Mouse (Mus musculus): ENCODE data around the gene Kcnmb4. TPM values are rescaled to one million over a fixed set of nuclear protein-coding genes. Genes with fewer than 3 reads are reported as not detected.
A peak's percentile ranks its signal among the peaks of the same experiment; 100 is the strongest.

Gene Kcnmb4
- polyA plus RNA-seq, 1 experiment from 2014 or later, result 2.8 TPM

DNA sequence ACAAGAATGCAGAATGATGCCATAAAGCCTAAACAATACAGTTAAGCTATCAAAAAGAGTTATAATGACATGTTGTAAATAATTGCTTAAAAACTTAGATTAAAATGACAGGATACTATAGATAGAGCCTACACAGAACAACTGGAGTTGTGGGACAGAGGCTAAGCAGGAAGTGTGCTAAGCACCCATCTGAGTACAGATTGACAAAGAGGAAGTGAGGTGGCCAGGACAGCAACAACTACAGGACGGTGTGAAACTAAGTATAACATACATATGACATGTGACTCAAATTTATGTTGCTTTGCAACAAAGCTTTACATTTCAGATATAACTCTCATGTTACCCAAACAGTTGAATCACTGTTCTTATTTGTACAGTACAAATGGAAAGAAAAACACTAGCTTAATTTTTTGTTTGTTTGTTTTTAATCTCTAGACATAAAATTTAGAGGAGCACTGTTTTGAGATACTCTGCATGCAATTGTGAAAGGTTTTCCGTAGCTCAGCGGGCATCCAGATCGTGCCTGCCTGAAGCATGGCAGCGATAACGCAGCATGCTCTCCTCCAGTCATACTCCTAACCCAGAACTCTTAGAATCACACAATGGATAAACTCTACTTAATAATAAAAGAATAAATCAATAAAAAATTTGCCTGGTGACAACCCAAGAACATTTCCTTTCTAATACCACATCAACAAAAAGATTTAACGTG is 31.8 kb upstream of the Kcnmb4 start:
- 81% methylated on average over 7 of the region's 7 CpGs for WGBS
- Histone ChIP-seq H3K4me2 (replicated peaks; ENCODE audit: low read depth, low read length) (no peak overlapping the region), H3K27me3 (replicated peaks; ENCODE audit: insufficient read depth, low read length) (no peaks in the 10 kb centered on the region), H3K4me1 (ENCODE audit: insufficient read depth, low read depth, low read length) (no peaks in the 10 kb centered on the region), H3K9me3 (ENCODE audit: low read length) (no peaks in the 10 kb centered on the region), H3K27ac (ENCODE audit: low read length) (no peak overlapping the region), H3K9ac (replicated peaks; ENCODE audit: low read depth) (no peak overlapping the region), H3K36me3 (ENCODE audit: insufficient read depth, low read length) (no peaks in the 10 kb centered on the region), H3K4me3 (ENCODE audit: low read depth, low read length) (no peak overlapping the region)
- ATAC-seq (no peak), DNase-seq (ENCODE audit: low spot score) (peak; percentile 29)
- TF ChIP-seq EP300 (IDR thresholded peaks at IDR 0.05) (no peak), CTCF (IDR thresholded peaks at IDR 0.05) (no peak)

- TF ChIP-seq EP300 (IDR thresholded peaks at IDR 0.05) (no peak), CTCF (IDR thresholded peaks at IDR 0.05) (no peak)
- Histone ChIP-seq H3K4me1 (ENCODE audit: insufficient read depth, low read depth, low read length) (no peaks in the 10 kb centered on the region), H3K9me3 (ENCODE audit: low read length) (no peaks in the 10 kb centered on the region), H3K4me3 (ENCODE audit: low read depth, low read length) (no peak overlapping the region), H3K27ac (ENCODE audit: low read length) (no peak overlapping the region), H3K9ac (replicated peaks; ENCODE audit: low read depth) (no peak overlapping the region), H3K36me3 (ENCODE audit: insufficient read depth, low read length) (peaks cover 7% of the 10 kb centered on the region; the same call in 1 of the 2 replicates), H3K4me2 (replicated peaks; ENCODE audit: low read depth, low read length) (no peak overlapping the region), H3K27me3 (replicated peaks; ENCODE audit: insufficient read depth, low read length) (no peaks in the 10 kb centered on the region)
- DNase-seq (ENCODE audit: low spot score) (no peak), ATAC-seq (no peak)
- 77% methylated on average over 3 of the region's 3 CpGs for WGBS
Measured at GRCm38 (mm10) chr10:116492768-116493167, 19.1 kb upstream of the Kcnmb4 start.

GRCm38 (mm10) chr10:116486895-116487747 is 13.4 kb upstream of the Kcnmb4 start:
- Histone ChIP-seq H3K4me3 (ENCODE audit: low read depth, low read length) (no peak overlapping the region), H3K9ac (replicated peaks; ENCODE audit: low read depth) (no peak overlapping the region), H3K4me2 (replicated peaks; ENCODE audit: low read depth, low read length) (no peak overlapping the region), H3K4me1 (ENCODE audit: insufficient read depth, low read depth, low read length) (no peaks in the 10 kb centered on the region), H3K27ac (ENCODE audit: low read length) (no peak overlapping the region), H3K36me3 (ENCODE audit: insufficient read depth, low read length) (peaks cover 12% of the 10 kb centered on the region; the same call in 1 of the 2 replicates), H3K9me3 (ENCODE audit: low read length) (no peaks in the 10 kb centered on the region), H3K27me3 (replicated peaks; ENCODE audit: insufficient read depth, low read length) (no peaks in the 10 kb centered on the region)
- no peak for DNase-seq (ENCODE audit: low spot score)
- WGBS, result 70% methylated on average over 10 of the region's 10 CpGs
- ATAC-seq, result no peak
- TF ChIP-seq EP300 (IDR thresholded peaks at IDR 0.05) (no peak), CTCF (IDR thresholded peaks at IDR 0.05) (no peak)

- H3K4me2 ChIP-seq (replicated peaks; ENCODE audit: low read depth, low read length), result no peak overlapping the region
- no peak for ATAC-seq
- H3K27me3 ChIP-seq (replicated peaks; ENCODE audit: insufficient read depth, low read length), result no peaks in the 10 kb centered on the region
- DNase-seq (ENCODE audit: low spot score), result no peak
- TF ChIP-seq CTCF (IDR thresholded peaks at IDR 0.05) (no peak), EP300 (IDR thresholded peaks at IDR 0.05) (no peak)
- WGBS, result 86% methylated on average over 12 of the region's 12 CpGs
- peaks cover 12% of the 10 kb centered on the region; the same call in 1 of the 2 replicates for H3K36me3 ChIP-seq (ENCODE audit: insufficient read depth, low read length)
- H3K9me3 ChIP-seq (ENCODE audit: low read length), result no peaks in the 10 kb centered on the region
- H3K4me3 ChIP-seq (ENCODE audit: low read depth, low read length), result no peak overlapping the region
- H3K27ac ChIP-seq (ENCODE audit: low read length), result no peak overlapping the region
- H3K4me1 ChIP-seq (ENCODE audit: insufficient read depth, low read depth, low read length), result no peaks in the 10 kb centered on the region
- H3K9ac ChIP-seq (replicated peaks; ENCODE audit: low read depth), result no peak overlapping the region
Measured at GRCm38 (mm10) chr10:116481917-116482316, 8.2 kb upstream of the Kcnmb4 start.

- H3K4me3 ChIP-seq (ENCODE audit: low read depth, low read length), result no peak overlapping the region
- H3K27me3 ChIP-seq (replicated peaks; ENCODE audit: insufficient read depth, low read length), result no peaks in the 10 kb centered on the region
- peak; percentile 28 for TF ChIP-seq CTCF (IDR thresholded peaks at IDR 0.05)
- TF ChIP-seq EP300 (IDR thresholded peaks at IDR 0.05), result no peak
- no peak overlapping the region for H3K4me2 ChIP-seq (replicated peaks; ENCODE audit: low read depth, low read length)
- H3K9ac ChIP-seq (replicated peaks; ENCODE audit: low read depth), result no peak overlapping the region
- no peaks in the 10 kb centered on the region for H3K4me1 ChIP-seq (ENCODE audit: insufficient read depth, low read depth, low read length)
- no peak overlapping the region for H3K27ac ChIP-seq (ENCODE audit: low read length)
- H3K36me3 ChIP-seq (ENCODE audit: insufficient read depth, low read length), result peaks cover 12% of the 10 kb centered on the region; the same call in 1 of the 2 replicates
- DNase-seq (ENCODE audit: low spot score), result no peak
- 80% methylated on average over 5 of the region's 5 CpGs for WGBS
- no peak for ATAC-seq
- H3K9me3 ChIP-seq (ENCODE audit: low read length), result no peaks in the 10 kb centered on the region
Measured at GRCm38 (mm10) chr10:116480988-116481387, 7.3 kb upstream of the Kcnmb4 start.

DNA sequence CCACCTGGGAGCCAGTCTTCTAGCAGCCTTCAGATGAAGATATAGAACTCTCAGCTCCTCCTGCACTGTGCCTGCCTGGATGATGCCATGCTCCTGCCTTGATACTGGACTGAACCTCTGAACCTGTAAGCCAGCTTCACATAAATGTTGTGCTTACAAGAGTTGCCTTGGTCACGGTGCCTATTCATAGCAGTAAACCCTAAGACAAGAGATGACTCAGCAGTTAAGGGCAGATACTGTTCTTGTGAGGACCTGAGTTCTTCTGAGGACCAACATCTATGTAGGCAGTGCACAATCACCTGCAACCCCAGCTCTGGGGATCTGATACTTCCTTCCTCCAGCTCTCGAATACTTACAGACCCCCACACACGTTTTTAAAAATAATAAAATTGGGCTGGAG is 2.9 kb upstream of the Kcnmb4 start:
- ATAC-seq (no peak), DNase-seq (ENCODE audit: low spot score) (no peak)
- no peak overlapping the region for H3K9ac ChIP-seq (replicated peaks; ENCODE audit: low read depth)
- peaks cover 10% of the 10 kb centered on the region; the same call in 1 of the 2 replicates for H3K4me1 ChIP-seq (ENCODE audit: insufficient read depth, low read depth, low read length)
- H3K4me3 ChIP-seq (ENCODE audit: low read depth, low read length), result no peak overlapping the region
- H3K27me3 ChIP-seq (replicated peaks; ENCODE audit: insufficient read depth, low read length), result no peaks in the 10 kb centered on the region
- H3K36me3 ChIP-seq (ENCODE audit: insufficient read depth, low read length), result no peaks in the 10 kb centered on the region
- no peak overlapping the region for H3K4me2 ChIP-seq (replicated peaks; ENCODE audit: low read depth, low read length)
- H3K27ac ChIP-seq (ENCODE audit: low read length), result no peak overlapping the region
- 92% methylated on average over 3 of the region's 3 CpGs for WGBS
- no peaks in the 10 kb centered on the region for H3K9me3 ChIP-seq (ENCODE audit: low read length)
- TF ChIP-seq CTCF (IDR thresholded peaks at IDR 0.05) (no peak), EP300 (IDR thresholded peaks at IDR 0.05) (no peak)
